Mouse (Mus musculus) liver, postnatal 0 days (tissue): ENCODE measurements around the gene F11r. TPM values are rescaled to one million over a fixed set of nuclear protein-coding genes. Genes with fewer than 3 reads are reported as not detected.

ENCODE experiments used
- ATAC-seq: fragments of 200-750 bp; cut with Nextera tagmentation; 2 replicates; pipeline ENCODE4 v1.8.0; 2017; ENCODE audit warnings: mild to moderate bottlenecking, moderate library complexity
- DNase-seq: peaks from one replicate; pipeline ENCODE4 v3.0.0-alpha.2; 2016
- H3K27ac ChIP-seq: fragments of 300-500 bp; sonication (generic); 2 replicates; pipeline ENCODE4 v1.5.1; 2014; ENCODE audit warnings: antibody characterized with exemption, moderate library complexity, mild to moderate bottlenecking, low read depth
- H3K27me3 ChIP-seq: fragments of 300-500 bp; sonication (generic); 2 replicates; pipeline ENCODE4 v1.6.1; 2014; ENCODE audit warnings: low read length, control low read depth, mixed read lengths; ENCODE audit not compliant: insufficient read depth
- H3K36me3 ChIP-seq: fragments of 300-500 bp; sonication (generic); replicated peaks from 2 replicates; pipeline ENCODE4 v1.6.1; 2014; ENCODE audit warnings: mild to moderate bottlenecking, control low read depth, low read length, moderate library complexity, mixed read lengths; ENCODE audit not compliant: insufficient read depth
- H3K4me1 ChIP-seq: fragments of 300-500 bp; sonication (generic); 2 replicates; pipeline ENCODE4 v1.6.1; 2014; ENCODE audit warnings: antibody characterized with exemption, mild to moderate bottlenecking, control low read depth; ENCODE audit not compliant: insufficient read depth
- H3K4me2 ChIP-seq: fragments of 300-500 bp; sonication (generic); 2 replicates; pipeline ENCODE4 v1.6.1; 2014; ENCODE audit warnings: low read depth, mild to moderate bottlenecking, low read length, moderate library complexity, mixed read lengths
- H3K4me3 ChIP-seq: fragments of 300-500 bp; sonication (generic); 2 replicates; pipeline ENCODE4 v1.5.1; 2014; ENCODE audit warnings: low read depth, low read length
- H3K9ac ChIP-seq: fragments of 300-500 bp; sonication (generic); replicated peaks from 2 replicates; pipeline ENCODE4 v1.6.1; 2014; ENCODE audit warnings: mild to moderate bottlenecking, moderate library complexity
- H3K9me3 ChIP-seq: fragments of 300-500 bp; sonication (generic); 2 replicates; pipeline ENCODE4 v1.6.1; 2016; ENCODE audit warnings: mild to moderate bottlenecking, control low read depth, low read length, mixed read lengths
- CTCF ChIP-seq: sonication (generic); IDR thresholded peaks from 2 replicates; pipeline ENCODE4 v1.5.1; 2016; ENCODE audit warnings: antibody characterized with exemption, low read depth
- EP300 ChIP-seq: IDR thresholded peaks from 2 replicates; pipeline ENCODE4 v1.6.1; 2016; ENCODE audit warnings: antibody characterized with exemption, low read depth, mild to moderate bottlenecking
- WGBS: fragments of 180-500 bp; shearing (Covaris S2); extraction: QIAGEN DNeasy Blood & Tissue Kit; methylation state at CpG from one replicate; pipeline ENCODE4 v1.1.7; 2014; ENCODE audit not compliant: insufficient replicate concordance; 5-methylcytosine and 5-hydroxymethylcytosine counted together
- polyA plus RNA-seq: library from polyadenylated mRNA; unstranded; fragments of >200 nt; fragmentation: Nextera tagmentation; extraction: Ambion mirVana; gene quantifications from 2 replicates; pipeline ENCODE4 v1.2.1, GENCODE M21; 2015

Gene F11r
- polyA plus RNA-seq, 1 experiment from 2014 or later, result 57.9 TPM

- H3K9ac ChIP-seq, result peak overlapping the region; percentile 52
- DNase-seq, result peak; percentile 55
Measured at GRCm38 (mm10) chr1:171441466-171442412, 4.4 kb downstream of the F11r start.

GRCm38 (mm10) chr1:171442413-171442760, 5.1 kb downstream of the F11r start:
- Histone ChIP-seq H3K27ac (peak overlapping the region; percentile 78), H3K4me3 (peak overlapping the region; percentile 21), H3K9me3 (no peaks in the 10 kb centered on the region), H3K9ac (peak overlapping the region; percentile 52), H3K4me1 (peaks cover 20% of the 10 kb centered on the region), H3K4me2 (peak overlapping the region; percentile 64), H3K36me3 (no peaks in the 10 kb centered on the region), H3K27me3 (no peaks in the 10 kb centered on the region)
- 23% methylated on average over 8 of the region's 8 CpGs for WGBS
- ATAC-seq (no peak), DNase-seq (no peak)
- TF ChIP-seq EP300, result no peak
- no peak for TF ChIP-seq CTCF

More at GRCm38 (mm10) chr1:171441466-171442412, 4.4 kb downstream of the F11r start:
- H3K27me3 ChIP-seq, result no peaks in the 10 kb centered on the region
- 18% methylated on average over 7 of the region's 7 CpGs for WGBS
- TF ChIP-seq EP300 (peak; percentile 64), CTCF (no peak)
- ATAC-seq, result peak; percentile 43
- H3K9me3 ChIP-seq, result no peaks in the 10 kb centered on the region
- peak overlapping the region; percentile 64 for H3K4me2 ChIP-seq
- H3K4me3 ChIP-seq, result peak overlapping the region; percentile 21
- peaks cover 24% of the 10 kb centered on the region for H3K4me1 ChIP-seq
- H3K36me3 ChIP-seq, result no peaks in the 10 kb centered on the region
- H3K27ac ChIP-seq, result peak overlapping the region; percentile 78

GRCm38 (mm10) chr1:171445050-171445449, 7.7 kb downstream of the F11r start:
- TF ChIP-seq EP300 (no peak), CTCF (no peak)
- H3K27ac ChIP-seq, result no peak overlapping the region
- no peak overlapping the region for H3K4me3 ChIP-seq
- H3K27me3 ChIP-seq, result no peaks in the 10 kb centered on the region
- peaks cover 24% of the 10 kb centered on the region for H3K4me1 ChIP-seq
- H3K9ac ChIP-seq, result no peak overlapping the region
- DNase-seq, result no peak
- ATAC-seq, result no peak
- no peak overlapping the region for H3K4me2 ChIP-seq
- 69% methylated on average over 5 of the region's 5 CpGs for WGBS
- H3K36me3 ChIP-seq, result no peaks in the 10 kb centered on the region
- H3K9me3 ChIP-seq, result no peaks in the 10 kb centered on the region

GRCm38 (mm10) chr1:171446854-171447253, 9.5 kb downstream of the F11r start:
- H3K4me2 ChIP-seq, result no peak overlapping the region
- H3K9ac ChIP-seq, result no peak overlapping the region
- no peaks in the 10 kb centered on the region for H3K36me3 ChIP-seq
- WGBS, result 57% methylated on average over 7 of the region's 7 CpGs
- no peak overlapping the region for H3K4me3 ChIP-seq
- H3K9me3 ChIP-seq, result no peaks in the 10 kb centered on the region
- no peaks in the 10 kb centered on the region for H3K27me3 ChIP-seq
- no peak for DNase-seq
- H3K4me1 ChIP-seq, result peaks cover 17% of the 10 kb centered on the region
- H3K27ac ChIP-seq, result no peak overlapping the region
- ATAC-seq, result no peak
- TF ChIP-seq EP300 (no peak), CTCF (no peak)

GRCm38 (mm10) chr1:171447692-171448091, 10.4 kb downstream of the F11r start:
- DNase-seq, result no peak
- Histone ChIP-seq H3K4me2 (peak overlapping the region; percentile 36), H3K27ac (peak overlapping the region; percentile 60; the same call in 1 of the 2 replicates), H3K4me1 (peaks cover 13% of the 10 kb centered on the region), H3K4me3 (no peak overlapping the region), H3K9me3 (no peaks in the 10 kb centered on the region), H3K9ac (no peak overlapping the region; the same call in 1 of the 2 replicates), H3K27me3 (no peaks in the 10 kb centered on the region), H3K36me3 (no peaks in the 10 kb centered on the region)
- WGBS, result 28% methylated on average over 10 of the region's 10 CpGs
- TF ChIP-seq EP300 (no peak), CTCF (no peak)
- ATAC-seq, result no peak

GRCm38 (mm10) chr1:171450062-171450461, 12.7 kb downstream of the F11r start:
- no peak overlapping the region for H3K4me2 ChIP-seq
- no peak overlapping the region for H3K9ac ChIP-seq
- no peak overlapping the region for H3K4me3 ChIP-seq
- no peak for DNase-seq
- no peak for ATAC-seq
- H3K36me3 ChIP-seq, result no peaks in the 10 kb centered on the region
- no peaks in the 10 kb centered on the region for H3K27me3 ChIP-seq
- no peak for TF ChIP-seq CTCF
- no peak for TF ChIP-seq EP300
- H3K9me3 ChIP-seq, result no peaks in the 10 kb centered on the region
- peaks cover 19% of the 10 kb centered on the region for H3K4me1 ChIP-seq
- WGBS, result 72% methylated on average over 11 of the region's 11 CpGs
- no peak overlapping the region for H3K27ac ChIP-seq
